Mouse (Mus musculus) intestine, embryonic 15.5 days (tissue): Measurements from ENCODE around the gene Ptpn1. TPM values are rescaled to one million over a fixed set of nuclear protein-coding genes. Genes with fewer than 3 reads are reported as not detected.

Experiments used
- ATAC-seq: fragments of 200-750 bp; cut with Nextera tagmentation; 2 replicates; pipeline ENCODE4 v1.8.0; 2017; ENCODE audit warnings: moderate TSS enrichment, moderate library complexity
- H3K27ac ChIP-seq: fragments of 300-500 bp; sonication (generic); 2 replicates; pipeline ENCODE4 v1.5.1; 2015; ENCODE audit warnings: mild to moderate bottlenecking, inconsistent platforms
- H3K27me3 ChIP-seq: fragments of 300-500 bp; sonication (generic); replicated peaks from 2 replicates; pipeline ENCODE4 v1.6.1; 2015; ENCODE audit warnings: inconsistent platforms
- H3K36me3 ChIP-seq: fragments of 300-500 bp; sonication (generic); 2 replicates; pipeline ENCODE4 v1.6.1; 2015; ENCODE audit warnings: inconsistent platforms
- H3K4me1 ChIP-seq: fragments of 300-500 bp; sonication (generic); replicated peaks from 2 replicates; pipeline ENCODE4 v1.6.1; 2015; ENCODE audit warnings: inconsistent platforms
- H3K4me2 ChIP-seq: fragments of 300-500 bp; sonication (generic); replicated peaks from 2 replicates; pipeline ENCODE4 v1.6.1; 2015; ENCODE audit warnings: mild to moderate bottlenecking, inconsistent platforms
- H3K4me3 ChIP-seq: fragments of 300-500 bp; sonication (generic); replicated peaks from 2 replicates; pipeline ENCODE4 v1.5.1; 2015; ENCODE audit warnings: inconsistent platforms
- H3K9ac ChIP-seq: fragments of 300-500 bp; sonication (generic); 2 replicates; pipeline ENCODE4 v1.6.1; 2015; ENCODE audit warnings: inconsistent platforms
- H3K9me3 ChIP-seq: fragments of 300-500 bp; sonication (generic); 2 replicates; pipeline ENCODE4 v1.6.1; 2016; ENCODE audit warnings: inconsistent platforms
- WGBS: fragments of 180-500 bp; shearing (Covaris S2); methylation state at CpG from one replicate; pipeline ENCODE4 v1.1.7; 2015; 5-methylcytosine and 5-hydroxymethylcytosine counted together
- polyA plus RNA-seq: library from polyadenylated mRNA; unstranded; fragments of >200 nt; fragmentation: Nextera tagmentation; extraction: Ambion mirVana; gene quantifications from 2 replicates; pipeline ENCODE4 v1.2.1, GENCODE M21; 2015

Ptpn1 gene
- polyA plus RNA-seq, 1 experiment from 2014 or later = 54.2 TPM

DNA sequence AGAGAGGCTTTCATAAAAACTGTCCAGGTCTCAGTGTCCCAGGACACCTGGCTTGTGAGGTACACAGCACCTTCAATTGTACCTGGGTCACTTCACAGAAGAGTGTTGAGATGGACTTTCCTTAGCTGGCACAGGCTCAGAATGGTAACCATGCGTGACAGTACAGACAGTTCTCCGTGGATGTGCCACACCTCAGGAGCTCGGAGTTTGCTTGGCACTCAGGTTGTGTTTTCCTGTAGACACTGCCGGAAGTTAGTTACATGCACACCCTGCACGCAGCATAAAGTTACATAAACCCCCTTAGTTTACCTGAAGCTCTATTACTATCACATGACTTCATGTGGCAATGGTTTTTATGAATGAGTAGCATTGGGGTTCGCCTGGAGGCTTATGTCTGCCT, 18.8 kb downstream of the Ptpn1 start:
- H3K36me3 ChIP-seq = no peaks in the 10 kb centered on the region
- H3K4me3 ChIP-seq = no peak overlapping the region
- ATAC-seq = no peak
- no peak overlapping the region for H3K4me2 ChIP-seq
- no peaks in the 10 kb centered on the region for H3K27me3 ChIP-seq
- no peaks in the 10 kb centered on the region for H3K9me3 ChIP-seq
- no peak overlapping the region for H3K27ac ChIP-seq
- H3K4me1 ChIP-seq = peaks cover 9% of the 10 kb centered on the region; the same call in 1 of the 2 replicates
- WGBS = 88% methylated on average over 6 of the region's 6 CpGs
- no peak overlapping the region for H3K9ac ChIP-seq

DNA sequence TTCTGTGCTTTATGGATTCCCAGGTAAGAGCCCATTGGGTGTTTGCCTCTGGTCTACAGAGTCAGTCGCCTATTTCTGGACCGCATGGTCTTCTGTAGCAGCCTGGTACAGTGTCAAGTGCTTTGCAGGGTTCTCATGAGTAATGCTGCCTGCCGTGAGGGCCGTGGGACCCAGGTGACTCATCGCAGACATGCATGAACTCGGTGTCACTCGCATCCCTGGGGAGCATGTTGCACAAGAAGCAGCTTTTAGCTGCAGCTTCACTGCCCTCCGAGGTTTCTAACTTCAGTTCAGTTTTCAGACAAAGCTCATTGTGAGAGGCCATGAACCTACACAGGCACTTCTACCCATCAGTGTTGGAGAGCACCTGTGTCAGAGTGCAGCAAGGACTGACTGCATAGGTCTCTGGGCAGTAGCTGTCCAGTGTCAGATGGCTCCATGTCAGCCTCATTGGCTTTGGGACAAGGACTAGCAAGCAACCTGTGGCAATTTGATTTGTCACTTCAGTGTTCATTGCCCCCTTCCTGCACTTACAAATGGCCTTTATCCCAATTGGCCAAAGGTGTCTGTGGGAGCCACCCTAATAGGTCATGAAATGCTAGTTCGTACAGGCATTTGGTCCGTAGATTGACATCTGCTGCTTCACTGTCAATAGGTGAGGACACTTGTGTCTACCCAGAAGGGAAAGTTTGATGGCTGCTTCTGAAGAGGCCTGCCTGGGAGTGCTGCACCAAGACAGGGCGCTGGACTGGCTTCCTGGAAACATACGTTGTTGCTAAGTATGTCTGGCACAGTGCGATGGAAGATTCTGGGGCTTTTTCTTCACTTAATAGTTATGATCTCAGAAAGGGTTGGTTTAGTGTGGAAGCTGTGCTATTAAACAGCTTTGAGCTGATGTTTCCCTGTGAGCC, 19.7 kb downstream of the Ptpn1 start:
- ATAC-seq = no peak
- no peaks in the 10 kb centered on the region for H3K9me3 ChIP-seq
- WGBS = 84% methylated on average over 13 of the region's 13 CpGs
- no peak overlapping the region for H3K4me2 ChIP-seq
- no peak overlapping the region for H3K27ac ChIP-seq
- no peaks in the 10 kb centered on the region for H3K27me3 ChIP-seq
- no peak overlapping the region for H3K4me3 ChIP-seq
- 0 out of 2 replicates have a peak, but pooled peaks cover 9% of the 10 kb centered on the region for H3K4me1 ChIP-seq
- no peak overlapping the region for H3K9ac ChIP-seq
- H3K36me3 ChIP-seq = no peaks in the 10 kb centered on the region

DNA sequence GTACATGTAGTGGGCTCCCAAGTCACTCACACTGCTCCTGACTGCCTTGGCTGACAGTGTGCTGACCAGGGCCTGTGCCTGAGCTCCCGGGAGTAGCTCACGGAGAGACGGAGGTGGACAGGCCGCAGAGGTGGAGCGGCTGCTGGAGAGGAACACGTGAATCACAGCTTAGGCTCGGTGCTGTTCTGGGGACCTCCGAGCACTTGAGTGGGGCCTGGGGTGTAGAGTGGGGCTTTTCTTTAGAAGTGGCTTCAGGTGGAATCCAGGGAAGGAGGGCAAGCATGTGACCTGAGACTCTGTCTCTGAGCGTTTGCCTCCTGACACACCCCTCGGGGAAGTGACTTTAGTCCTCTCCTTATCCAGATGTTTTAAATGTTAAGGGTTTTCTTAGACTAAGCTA, 22.0 kb downstream of the Ptpn1 start:
- no peak overlapping the region for H3K9ac ChIP-seq
- H3K36me3 ChIP-seq = no peaks in the 10 kb centered on the region
- no peak overlapping the region for H3K27ac ChIP-seq
- no peaks in the 10 kb centered on the region for H3K27me3 ChIP-seq
- peaks cover 10% of the 10 kb centered on the region for H3K4me1 ChIP-seq
- WGBS = 82% methylated on average over 10 of the region's 10 CpGs
- H3K4me3 ChIP-seq = no peak overlapping the region
- H3K9me3 ChIP-seq = no peaks in the 10 kb centered on the region
- no peak for ATAC-seq
- H3K4me2 ChIP-seq = no peak overlapping the region

DNA sequence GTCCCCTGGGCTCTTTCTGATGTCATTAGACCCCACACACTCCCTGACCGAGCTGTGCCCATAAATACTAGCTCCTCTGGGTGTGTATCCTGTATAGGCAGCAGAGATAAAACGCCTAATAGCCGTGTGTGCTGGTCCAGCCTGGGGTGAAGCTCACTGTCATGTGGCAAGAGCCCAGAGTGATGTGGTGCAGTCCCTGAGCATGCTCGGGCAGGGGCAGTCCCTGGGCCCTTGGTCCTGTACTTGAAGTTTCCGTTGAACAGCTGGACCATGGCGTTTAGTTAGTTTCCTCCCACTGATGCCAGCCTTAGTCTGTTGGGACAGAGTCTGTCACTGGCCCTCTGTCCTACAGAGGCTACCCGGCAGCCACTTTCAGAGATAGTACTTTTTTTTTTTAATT, 23.1 kb downstream of the Ptpn1 start:
- no peaks in the 10 kb centered on the region for H3K36me3 ChIP-seq
- no peak overlapping the region for H3K27ac ChIP-seq
- H3K27me3 ChIP-seq = no peaks in the 10 kb centered on the region
- H3K4me3 ChIP-seq = no peak overlapping the region
- WGBS = 79% methylated on average over 7 of the region's 7 CpGs
- H3K4me2 ChIP-seq = no peak overlapping the region
- H3K9me3 ChIP-seq = no peaks in the 10 kb centered on the region
- H3K9ac ChIP-seq = no peak overlapping the region
- no peak for ATAC-seq
- H3K4me1 ChIP-seq = peaks cover 21% of the 10 kb centered on the region

DNA sequence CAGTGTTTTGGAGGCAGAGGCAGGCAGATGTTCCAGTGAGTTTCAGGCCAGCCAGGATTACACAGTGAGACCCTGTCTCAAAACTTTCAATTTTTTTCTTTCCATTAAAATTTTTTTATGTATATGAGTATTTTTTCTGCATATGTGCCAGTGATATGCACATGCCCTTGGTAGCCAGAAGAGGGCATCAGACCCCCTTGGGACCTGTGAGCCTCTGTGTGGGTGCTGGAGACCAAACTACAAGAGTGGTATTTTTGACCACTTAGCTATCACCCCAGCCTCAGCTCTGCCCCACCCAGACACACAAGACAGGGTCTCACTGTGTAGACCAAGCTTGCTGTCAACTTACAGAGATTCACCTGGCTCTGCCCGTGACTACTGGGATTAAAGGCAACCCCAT, 25.7 kb downstream of the Ptpn1 start:
- H3K9me3 ChIP-seq = no peaks in the 10 kb centered on the region
- H3K27me3 ChIP-seq = no peaks in the 10 kb centered on the region
- no peak overlapping the region for H3K27ac ChIP-seq
- WGBS = 94% methylated on average over 1 of the region's 1 CpGs
- ATAC-seq = no peak
- no peak overlapping the region for H3K9ac ChIP-seq
- no peaks in the 10 kb centered on the region for H3K36me3 ChIP-seq
- no peak overlapping the region for H3K4me3 ChIP-seq
- H3K4me1 ChIP-seq = peaks cover 29% of the 10 kb centered on the region
- H3K4me2 ChIP-seq = no peak overlapping the region

DNA sequence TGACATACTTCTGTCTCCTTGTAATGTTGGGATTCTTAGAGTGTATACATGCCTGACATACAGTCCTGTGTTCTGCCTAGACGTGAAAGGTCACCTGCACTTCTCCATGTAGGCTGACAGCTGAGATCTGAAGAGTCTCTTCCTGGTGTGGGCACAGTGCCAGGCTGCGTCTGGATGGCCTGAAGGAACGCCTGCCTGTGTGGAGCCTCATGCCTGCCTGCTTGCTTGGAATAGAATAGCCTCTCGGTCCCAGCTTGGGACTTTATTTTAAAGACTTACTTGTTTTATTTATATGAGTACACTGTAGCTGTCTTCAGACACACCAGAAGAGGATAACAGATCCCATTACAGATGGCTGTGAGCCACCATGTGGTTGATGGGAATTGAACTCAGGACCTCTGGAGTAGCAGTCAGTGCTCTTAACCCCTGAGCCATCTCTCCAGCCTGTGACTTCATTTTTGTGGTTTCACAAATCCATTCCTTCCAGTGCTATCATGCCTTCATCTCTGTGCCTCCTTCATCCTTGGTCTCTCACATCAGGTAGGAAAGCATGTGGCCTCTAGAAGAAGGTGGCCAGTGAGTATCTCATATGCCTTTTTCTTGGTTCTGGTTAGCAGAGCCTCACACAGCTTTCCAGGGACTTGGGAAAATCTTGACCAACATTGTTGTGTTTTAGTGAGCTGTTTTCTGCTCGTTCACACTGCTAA, 26.4 kb downstream of the Ptpn1 start:
- Histone ChIP-seq H3K4me2 (no peak overlapping the region), H3K4me3 (no peak overlapping the region), H3K9me3 (no peaks in the 10 kb centered on the region), H3K36me3 (no peaks in the 10 kb centered on the region), H3K4me1 (peaks cover 29% of the 10 kb centered on the region), H3K27me3 (no peaks in the 10 kb centered on the region), H3K27ac (peak overlapping the region; percentile 6; the same call in 1 of the 2 replicates), H3K9ac (no peak overlapping the region)
- 0 out of 2 replicates have a peak, but pooled peaks have one; percentile 4 for ATAC-seq
- WGBS = 37% methylated on average over 5 of the region's 5 CpGs

DNA sequence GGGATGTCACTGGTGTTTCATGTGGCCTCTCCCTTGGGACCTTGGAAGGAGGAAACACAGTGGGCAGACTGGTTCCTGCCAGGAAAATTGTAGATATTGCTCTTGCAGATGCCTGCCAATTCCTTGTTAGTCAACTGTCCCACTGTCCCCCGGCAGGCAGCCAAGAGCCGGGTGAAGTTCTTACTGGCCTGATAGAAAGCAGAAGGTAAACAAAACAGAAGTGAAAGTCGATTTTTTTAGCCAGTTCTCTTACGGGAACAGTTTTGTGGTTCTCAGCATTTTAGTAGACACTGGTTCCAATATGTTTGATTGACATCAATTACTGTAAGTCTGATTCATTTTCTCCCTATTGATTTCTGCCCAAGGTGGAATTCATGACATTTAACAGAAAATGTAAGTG, 27.0 kb downstream of the Ptpn1 start:
- Histone ChIP-seq H3K4me3 (no peak overlapping the region), H3K9ac (no peak overlapping the region), H3K27me3 (no peaks in the 10 kb centered on the region), H3K27ac (peak overlapping the region; percentile 6; the same call in 1 of the 2 replicates), H3K9me3 (no peaks in the 10 kb centered on the region), H3K36me3 (no peaks in the 10 kb centered on the region), H3K4me2 (no peak overlapping the region), H3K4me1 (peaks cover 29% of the 10 kb centered on the region)
- 0 out of 2 replicates have a peak, but pooled peaks have one; percentile 28 for ATAC-seq
- 11% methylated on average over 4 of the region's 4 CpGs for WGBS

DNA sequence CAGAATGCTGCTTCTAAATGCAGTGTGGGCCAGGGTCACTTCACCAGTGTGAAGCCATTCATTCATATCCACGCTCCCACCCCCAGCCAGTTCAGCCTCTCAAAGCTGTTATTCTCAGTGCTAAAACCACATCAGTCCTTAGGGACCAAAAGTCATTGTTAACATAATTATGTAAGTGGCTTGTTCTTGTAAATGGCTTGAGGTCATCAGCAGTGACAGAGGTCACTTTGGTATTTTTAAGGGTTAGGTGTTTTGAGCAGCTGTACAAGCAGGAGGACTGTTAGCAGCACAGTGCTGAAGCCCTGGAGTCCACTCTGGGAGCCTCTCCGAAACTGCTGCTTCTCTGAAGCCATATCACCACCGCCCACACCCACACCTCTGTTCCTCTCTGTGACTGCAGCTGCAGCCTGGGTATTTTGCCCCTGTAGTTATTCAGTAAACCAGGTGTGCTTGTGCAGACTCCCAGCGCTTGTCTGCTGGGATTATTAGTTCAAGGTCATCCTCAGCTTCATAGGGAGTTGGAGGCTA, 27.6 kb downstream of the Ptpn1 start:
- 63% methylated on average over 4 of the region's 4 CpGs for WGBS

DNA sequence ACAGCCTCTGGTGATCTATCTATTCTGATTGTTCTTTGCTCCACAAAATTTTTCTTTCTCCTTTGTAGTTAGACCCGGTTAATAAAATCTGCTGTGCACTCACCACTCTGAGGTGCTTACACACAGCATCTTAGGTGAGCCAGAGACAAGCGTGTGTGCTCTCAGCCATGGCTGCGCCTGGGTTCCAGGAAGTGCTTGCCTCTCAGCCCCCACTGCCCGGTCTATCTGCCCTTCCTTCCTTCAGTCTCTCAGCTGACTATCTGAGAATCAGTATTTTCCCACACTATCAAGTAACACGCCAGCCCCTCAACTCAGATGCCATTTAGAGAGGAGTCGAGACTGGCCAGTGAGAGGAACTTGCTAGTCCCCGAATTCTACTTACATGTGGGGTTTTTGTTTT, 28.1 kb downstream of the Ptpn1 start:
- ATAC-seq = no peak
- peaks cover 29% of the 10 kb centered on the region for H3K4me1 ChIP-seq
- H3K4me3 ChIP-seq = no peak overlapping the region
- no peaks in the 10 kb centered on the region for H3K27me3 ChIP-seq
- H3K36me3 ChIP-seq = 0 out of 2 replicates have a peak, but pooled peaks cover 4% of the 10 kb centered on the region
- H3K4me2 ChIP-seq = no peak overlapping the region
- no peak overlapping the region for H3K27ac ChIP-seq
- WGBS = 57% methylated on average over 7 of the region's 7 CpGs
- H3K9me3 ChIP-seq = no peaks in the 10 kb centered on the region
- H3K9ac ChIP-seq = no peak overlapping the region

More for the DNA sequence above, 27.6 kb downstream of the Ptpn1 start:
- peaks cover 29% of the 10 kb centered on the region for H3K4me1 ChIP-seq
- no peaks in the 10 kb centered on the region for H3K9me3 ChIP-seq
- no peak overlapping the region for H3K4me3 ChIP-seq
- H3K27me3 ChIP-seq = no peaks in the 10 kb centered on the region
- H3K4me2 ChIP-seq = no peak overlapping the region; the same call in 1 of the 2 replicates
- H3K9ac ChIP-seq = peak overlapping the region; percentile 14; the same call in 1 of the 2 replicates
- peak overlapping the region; percentile 36; the same call in 1 of the 2 replicates for H3K27ac ChIP-seq
- H3K36me3 ChIP-seq = 0 out of 2 replicates have a peak, but pooled peaks cover under 1% of the 10 kb centered on the region
- ATAC-seq = peak; percentile 69

DNA sequence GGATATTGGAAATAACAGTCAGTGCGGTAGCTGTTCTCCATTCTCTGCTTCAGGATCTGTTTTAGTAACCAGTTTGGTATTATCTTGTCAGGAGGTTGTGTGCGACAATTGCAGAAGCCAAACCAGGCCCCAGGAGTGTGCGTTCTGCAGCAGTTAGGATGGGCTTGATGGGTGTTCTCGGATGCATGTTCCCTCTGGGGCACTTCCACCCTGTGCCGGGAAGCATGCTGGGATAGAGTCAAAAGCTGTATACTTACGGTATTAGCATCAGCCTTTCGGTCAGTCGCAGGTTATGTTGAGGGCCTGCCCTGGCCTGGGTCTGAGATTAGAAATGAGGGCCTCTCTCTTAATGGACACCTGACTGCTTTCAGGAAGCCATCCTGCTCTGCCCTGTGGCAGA, 28.7 kb downstream of the Ptpn1 start:
- H3K27ac ChIP-seq = no peak overlapping the region
- peaks cover 29% of the 10 kb centered on the region for H3K4me1 ChIP-seq
- no peaks in the 10 kb centered on the region for H3K27me3 ChIP-seq
- no peak for ATAC-seq
- H3K4me2 ChIP-seq = no peak overlapping the region
- WGBS = 76% methylated on average over 8 of the region's 8 CpGs
- no peak overlapping the region for H3K4me3 ChIP-seq
- H3K36me3 ChIP-seq = peaks cover 9% of the 10 kb centered on the region; the same call in 1 of the 2 replicates
- no peak overlapping the region for H3K9ac ChIP-seq
- H3K9me3 ChIP-seq = no peaks in the 10 kb centered on the region

DNA sequence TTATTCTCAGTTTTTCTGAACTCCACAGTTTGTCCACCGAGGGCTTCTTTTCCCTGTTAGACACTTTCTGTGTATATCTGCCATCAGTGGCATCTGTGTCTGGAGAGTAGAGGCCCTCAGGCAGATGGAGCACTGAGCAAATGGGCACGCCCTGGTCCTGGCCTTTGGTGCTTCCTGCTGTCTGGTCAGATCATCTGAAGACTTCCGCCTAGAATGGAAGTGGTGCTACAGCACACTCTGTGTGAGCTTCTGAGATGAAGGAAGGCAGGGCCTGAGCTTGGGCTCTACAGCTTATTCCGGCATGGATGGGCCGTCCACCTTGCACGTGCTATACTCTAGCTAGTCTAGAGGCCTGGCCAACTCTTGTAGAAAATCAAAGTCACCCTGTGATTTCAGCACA, 30.5 kb downstream of the Ptpn1 start:
- Histone ChIP-seq H3K4me2 (no peak overlapping the region), H3K36me3 (peaks cover 14% of the 10 kb centered on the region; the same call in 1 of the 2 replicates), H3K27me3 (no peaks in the 10 kb centered on the region), H3K4me1 (peaks cover 29% of the 10 kb centered on the region), H3K9ac (no peak overlapping the region), H3K9me3 (no peaks in the 10 kb centered on the region), H3K27ac (no peak overlapping the region), H3K4me3 (no peak overlapping the region)
- 88% methylated on average over 6 of the region's 6 CpGs for WGBS
- ATAC-seq = no peak

DNA sequence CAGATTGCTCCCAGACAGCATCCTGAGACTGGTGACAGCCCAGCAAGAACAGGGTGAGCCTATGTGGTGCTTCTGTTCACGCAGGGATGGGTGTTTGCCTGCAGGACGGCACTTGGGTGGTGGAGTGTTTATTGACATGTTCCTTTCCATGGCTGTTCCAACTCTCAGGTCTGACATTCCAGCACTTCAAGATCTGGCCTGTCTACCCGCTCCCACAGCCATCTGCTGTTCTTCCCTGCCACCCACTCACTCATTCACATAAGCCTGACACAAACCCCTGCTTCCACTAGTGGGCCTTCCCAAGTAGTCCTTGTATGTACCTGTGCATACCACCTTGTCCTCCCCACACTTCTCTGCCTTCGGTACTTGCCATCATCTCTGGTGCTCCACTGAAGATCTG, 31.3 kb downstream of the Ptpn1 start:
- no peaks in the 10 kb centered on the region for H3K9me3 ChIP-seq
- no peak overlapping the region for H3K27ac ChIP-seq
- H3K27me3 ChIP-seq = no peaks in the 10 kb centered on the region
- H3K4me2 ChIP-seq = no peak overlapping the region
- ATAC-seq = no peak
- peaks cover 25% of the 10 kb centered on the region for H3K4me1 ChIP-seq
- no peak overlapping the region for H3K4me3 ChIP-seq
- no peak overlapping the region for H3K9ac ChIP-seq
- 80% methylated on average over 4 of the region's 4 CpGs for WGBS
- peaks cover 17% of the 10 kb centered on the region; the same call in 1 of the 2 replicates for H3K36me3 ChIP-seq
